Mouse (Mus musculus) erythroid progenitor cell, adult 5-6 weeks (primary cell): Measurements from ENCODE around the gene Batf3. TPM values are rescaled to one million over a fixed set of nuclear protein-coding genes. Genes with fewer than 3 reads are reported as not detected.

Experiments used
- ATAC-seq: replicated peaks from 2 replicates; pipeline ENCODE4 v1.8.0; 2016; ENCODE audit warnings: moderate number of reproducible peaks, mild to moderate bottlenecking, moderate TSS enrichment, inconsistent platforms; ENCODE audit not compliant: poor library complexity, low FRiP score, severe bottlenecking
- total RNA-seq, 2 experiments: library from RNA; stranded (forward) in 1 of 2; stranded (reverse) in 1 of 2; fragments of 150-400 nt in 1 of 2; fragments of 186-747, 209-891 nt in 1 of 2; gene quantifications; 2 replicates each; pipeline versions ENCODE4 v1.2.3 to v1.2.4; 2015 to 2017; ENCODE audit warnings: low replicate concordance in 2 of 2

Gene Batf3
- 1.4 TPM in 1 of 2 replicates, not detected in the other for total RNA-seq (2015; ENCODE audit: low replicate concordance)
- not detected in 2 replicates for total RNA-seq (2017; ENCODE audit: low replicate concordance)

- ATAC-seq = no peak
Measured at GRCm38 (mm10) chr1:191097802-191098747, at the start of gene Batf3. Batf3 (plus strand) TSS chr1:191097847.

- no peak for ATAC-seq
Measured at GRCm38 (mm10) chr1:191053555-191053954, 44.1 kb upstream of the Batf3 start.

- ATAC-seq = 0 out of 2 replicates have a peak, but pooled peaks have one; percentile 49
Measured at GRCm38 (mm10) chr1:191054870-191055532, 42.6 kb upstream of the Batf3 start.

GRCm38 (mm10) chr1:191055533-191055873 is 42.1 kb upstream of the Batf3 start:
- no peak for ATAC-seq

DNA sequence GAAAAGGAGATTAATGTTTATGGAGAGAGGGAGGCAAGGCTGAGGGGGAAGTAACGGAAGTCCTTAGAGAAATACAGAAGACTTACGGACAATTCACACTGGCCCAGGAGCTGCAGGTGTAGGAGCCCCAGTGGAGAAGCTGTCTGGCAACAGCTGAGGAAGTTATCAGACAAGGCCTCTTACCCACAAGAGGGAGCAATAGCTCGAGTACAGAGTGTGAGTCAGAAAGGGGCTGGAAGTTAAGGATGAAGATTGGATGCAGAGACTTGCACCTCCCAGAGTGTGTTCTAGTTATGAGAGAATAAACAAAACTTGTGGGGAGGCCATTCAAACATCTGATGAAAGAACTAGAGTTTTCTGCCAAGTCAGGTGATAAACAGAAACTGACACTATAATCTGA is 40.2 kb upstream of the Batf3 start:
- ATAC-seq = no peak

DNA sequence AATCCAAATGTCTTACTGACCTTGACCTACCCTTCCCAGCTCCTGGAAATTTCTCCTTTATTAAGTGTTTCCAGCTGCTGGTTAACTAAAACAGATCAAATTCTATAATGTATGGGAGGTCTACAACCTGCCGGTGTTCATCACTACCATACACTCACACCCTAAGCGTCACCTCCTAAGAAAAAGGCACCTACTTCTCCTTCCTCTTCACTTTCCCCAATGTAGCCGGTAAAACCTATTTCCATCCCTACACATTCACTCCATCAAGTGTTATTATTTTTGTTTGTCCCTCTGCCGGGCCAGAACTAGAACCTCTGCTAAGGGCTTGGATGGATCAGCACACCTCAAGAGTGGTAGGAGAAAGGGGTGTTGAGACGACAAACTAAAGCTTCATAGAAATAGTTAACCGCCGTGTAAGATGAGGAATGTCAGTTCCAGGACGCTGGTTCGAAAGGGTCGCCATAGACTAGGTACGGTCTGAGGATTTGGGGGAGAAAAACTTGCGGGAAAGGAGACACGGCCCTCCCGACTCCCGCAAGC is 35.3 kb upstream of the Batf3 start:
- peak; percentile 51 for ATAC-seq

GRCm38 (mm10) chr1:191062781-191063485 is 34.7 kb upstream of the Batf3 start, which contains the start of the genes Tatdn3 and Nsl1:
Tatdn3 (minus strand) TSS chr1:191062932.
Nsl1 (plus strand) TSS chr1:191063012.
- ATAC-seq = peak; percentile 93

GRCm38 (mm10) chr1:191063700-191064099 is 33.9 kb upstream of the Batf3 start:
- no peak for ATAC-seq

DNA sequence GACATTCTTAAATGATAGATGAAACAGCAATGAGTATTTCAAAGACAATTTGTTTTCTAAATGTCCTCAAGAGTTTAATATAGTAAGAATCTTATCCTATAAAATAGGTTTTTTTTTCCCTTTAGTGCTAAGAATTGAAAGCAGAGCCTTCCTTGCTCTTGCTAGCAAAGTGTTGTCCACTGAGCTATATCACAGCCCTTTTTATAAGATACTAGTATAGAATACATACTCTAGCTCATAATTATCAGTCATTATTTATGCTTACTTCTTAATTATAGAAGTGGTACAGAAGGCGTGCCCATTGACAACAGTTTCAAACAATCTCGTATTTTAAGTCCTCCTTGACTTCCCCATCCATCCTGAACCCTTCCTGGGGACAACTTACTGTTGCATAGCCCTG is 33.1 kb upstream of the Batf3 start:
- no peak for ATAC-seq

- ATAC-seq = no peak
Measured at GRCm38 (mm10) chr1:191065188-191065587, 32.5 kb upstream of the Batf3 start.

- ATAC-seq = no peak
Measured at GRCm38 (mm10) chr1:191068377-191068776, 29.3 kb upstream of the Batf3 start.

- ATAC-seq = no peak
Measured at GRCm38 (mm10) chr1:191070259-191070658, 27.4 kb upstream of the Batf3 start.

GRCm38 (mm10) chr1:191071613-191072012 is 26.0 kb upstream of the Batf3 start:
- no peak for ATAC-seq

- ATAC-seq = no peak
Measured at GRCm38 (mm10) chr1:191072329-191072913, 25.2 kb upstream of the Batf3 start.

- ATAC-seq = no peak
Measured at GRCm38 (mm10) chr1:191073001-191073400, 24.6 kb upstream of the Batf3 start.

DNA sequence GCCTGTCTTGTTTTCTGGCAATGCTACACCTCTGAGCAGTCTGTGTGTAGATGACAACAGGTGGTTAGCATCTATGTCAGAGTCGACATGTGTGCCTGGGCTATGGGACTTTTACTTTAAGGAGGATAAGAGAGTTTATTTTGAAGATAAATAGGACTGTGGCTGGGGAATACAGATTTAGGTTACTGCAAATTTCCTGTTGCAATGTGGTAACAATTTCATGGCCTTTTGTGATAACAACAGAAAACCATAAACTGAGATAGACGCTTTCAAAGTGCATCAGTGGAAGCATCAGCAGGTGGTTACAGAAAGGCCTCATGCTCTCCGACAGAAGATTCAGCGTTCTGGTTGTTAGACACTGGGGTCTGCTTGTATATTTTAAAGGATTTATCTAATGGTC is 24.2 kb upstream of the Batf3 start:
- ATAC-seq = no peak

GRCm38 (mm10) chr1:191075199-191075883 is 22.3 kb upstream of the Batf3 start:
- no peak; the same call in 1 of the 2 replicates for ATAC-seq

GRCm38 (mm10) chr1:191083230-191083629 is 14.4 kb upstream of the Batf3 start:
- no peak for ATAC-seq
